Mouse (Mus musculus): ENCODE results near the gene Fat3.

Gene Fat3

DNA sequence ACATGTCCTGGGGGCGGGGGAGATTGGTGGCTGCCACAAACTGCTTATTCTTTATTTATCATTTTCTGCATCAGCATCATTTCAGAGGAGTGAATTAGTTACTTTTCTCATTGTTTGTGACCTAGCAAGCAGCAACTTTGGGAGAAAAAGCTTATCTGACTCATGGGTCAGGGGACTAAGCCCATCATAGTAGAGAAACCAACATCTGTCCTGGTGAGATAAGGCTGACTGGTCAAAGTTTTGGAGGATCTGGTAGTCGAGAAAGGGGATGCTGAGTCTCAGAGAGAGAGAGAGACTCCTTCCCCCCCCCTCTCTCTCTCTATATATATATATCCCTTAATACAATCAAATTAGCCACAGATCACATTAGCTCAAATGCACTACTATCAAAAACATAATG lies 273.7 kb downstream of the Fat3 start:
- DNase-seq: no peak

DNA sequence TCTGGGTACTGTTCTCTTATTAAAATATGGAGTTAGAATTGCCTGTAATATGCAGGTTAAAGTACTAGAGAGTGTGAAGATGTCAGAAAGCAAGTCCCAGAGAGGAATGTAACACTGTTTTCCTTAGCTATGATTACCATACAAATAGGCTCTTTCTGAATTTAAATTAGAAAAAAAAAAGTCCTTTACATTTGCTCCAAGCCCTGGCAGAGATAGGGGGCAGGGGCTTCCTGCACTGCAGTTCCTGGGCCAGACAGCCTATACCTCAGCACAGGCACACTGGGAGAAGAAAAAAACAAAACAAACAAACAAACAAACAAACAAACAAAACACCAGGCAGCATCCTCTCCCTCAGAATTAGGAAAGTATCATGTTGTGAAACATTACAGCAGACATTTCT lies 274.5 kb downstream of the Fat3 start:
- no peak for DNase-seq

DNA sequence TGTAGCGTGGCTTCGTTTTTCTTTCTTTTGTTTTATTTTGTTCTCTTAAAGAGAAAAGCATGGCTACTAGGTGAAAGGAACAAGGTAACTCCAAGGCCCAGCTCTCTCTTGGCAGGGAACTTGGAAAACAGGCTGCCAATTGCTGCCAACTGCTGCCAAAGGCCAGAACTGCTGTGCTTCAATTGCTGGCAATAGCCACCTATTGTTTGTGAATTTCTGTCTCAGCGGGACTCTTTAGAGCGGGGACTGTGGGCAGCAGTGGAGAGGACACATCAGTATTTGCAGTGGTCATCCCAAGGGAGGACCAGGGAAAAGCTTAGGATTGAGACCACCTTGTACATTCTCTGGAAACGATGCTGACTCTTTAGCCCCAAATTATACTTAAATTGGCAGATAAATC lies 279.2 kb downstream of the Fat3 start:
- no peak for DNase-seq

DNA sequence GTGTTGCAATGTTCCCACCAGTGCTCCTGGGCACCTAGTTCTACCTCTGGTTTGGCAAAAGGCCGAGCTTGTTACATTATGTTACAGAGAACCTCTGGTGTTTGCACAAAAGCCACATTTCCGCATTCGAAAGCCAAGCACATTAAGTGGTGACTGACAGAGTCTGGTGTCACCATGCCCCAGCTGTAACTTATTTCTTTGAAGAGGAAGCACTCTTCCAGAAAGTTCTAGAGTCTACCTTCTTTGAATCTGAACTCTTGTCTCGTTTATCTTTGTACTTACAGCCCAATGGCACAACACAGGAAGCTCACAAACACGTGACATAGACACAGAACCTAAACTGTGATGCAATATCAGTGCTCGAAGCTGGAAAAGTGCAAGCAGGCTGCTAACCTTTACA lies 284.9 kb downstream of the Fat3 start:
- no peak for DNase-seq

DNA sequence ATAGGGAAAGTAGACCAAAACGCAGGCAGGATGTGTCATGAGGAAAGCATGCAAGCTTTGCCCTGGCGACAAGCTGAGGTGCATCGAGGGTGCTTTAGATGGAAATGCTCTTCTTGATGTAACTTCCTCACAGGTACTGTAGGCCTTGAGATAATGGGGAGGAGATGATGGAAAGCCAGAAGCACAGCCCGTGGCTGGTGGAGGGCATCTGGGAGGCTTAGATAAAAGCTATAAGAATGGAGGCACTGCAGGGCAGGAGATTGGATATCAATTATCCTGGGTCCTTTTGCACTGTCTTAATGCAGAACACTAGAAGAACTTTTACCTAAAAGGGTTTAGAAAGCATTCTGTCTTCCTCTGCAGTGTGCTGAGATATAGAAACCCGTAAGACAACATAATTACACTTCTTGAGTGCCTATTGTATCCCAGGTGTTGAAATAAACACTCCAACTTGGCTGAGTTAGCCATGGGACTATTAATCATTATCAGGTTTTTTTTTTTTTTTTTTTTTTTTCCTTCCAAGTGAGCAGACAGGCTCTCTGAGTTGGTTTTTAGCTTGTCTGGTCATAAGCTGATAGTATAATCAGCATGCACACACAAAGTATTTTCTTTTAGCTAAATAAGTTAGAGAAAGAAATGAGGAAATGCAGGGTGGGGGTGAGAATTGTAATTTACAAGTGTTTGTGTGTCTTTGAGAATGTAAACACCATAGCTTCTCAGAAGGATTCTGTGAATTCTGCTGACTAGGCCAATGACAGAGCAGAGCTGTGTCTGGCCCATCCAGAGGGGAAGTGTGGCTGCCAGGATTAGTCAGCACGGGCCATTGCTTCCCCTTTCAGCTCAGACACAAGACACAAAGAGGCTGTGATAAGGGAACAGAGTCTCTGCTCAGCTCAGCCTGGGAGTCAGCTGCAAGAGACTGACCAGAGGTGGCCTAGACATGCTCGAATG lies 286.1 kb downstream of the Fat3 start:
- DNase-seq: no peak

DNA sequence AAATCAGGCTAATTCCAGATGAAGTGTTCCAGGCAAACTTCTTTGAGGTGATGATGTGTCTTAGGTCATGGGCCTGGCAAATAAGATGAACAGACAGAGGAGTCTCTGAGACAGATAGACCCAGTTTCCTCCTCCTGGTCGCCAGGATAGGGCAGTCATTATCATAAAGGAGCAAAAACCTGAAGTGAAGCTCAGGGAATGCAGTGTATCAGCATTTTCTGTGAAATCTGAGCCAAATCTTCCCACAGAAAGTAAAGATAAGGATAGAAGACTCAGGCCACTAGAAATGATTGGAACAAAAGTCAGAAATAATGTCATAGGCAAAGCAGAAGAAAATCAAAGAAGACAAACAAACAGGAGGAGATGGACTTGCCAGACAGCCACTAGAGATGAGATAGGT lies 287.8 kb downstream of the Fat3 start:
- DNase-seq: no peak

DNA sequence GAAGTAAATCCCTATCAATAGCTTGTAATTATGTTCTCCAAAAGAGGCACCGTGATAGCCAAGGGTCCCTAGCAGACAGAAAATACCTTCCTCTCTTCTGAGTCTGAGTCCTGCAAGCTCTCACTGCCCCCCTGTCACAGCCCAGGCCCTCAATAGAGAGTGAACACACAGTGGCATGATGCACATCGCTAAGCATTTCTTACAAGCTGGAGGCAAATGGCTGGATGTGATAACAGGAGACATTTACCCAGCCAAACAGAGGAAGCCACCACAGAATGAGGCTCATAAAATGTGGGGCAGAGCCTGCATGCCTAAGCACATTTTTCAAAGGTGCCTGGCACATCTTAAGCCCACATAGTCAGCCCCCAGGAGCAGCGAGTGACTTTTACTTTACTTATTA lies 288.5 kb downstream of the Fat3 start:
- no peak for DNase-seq

DNA sequence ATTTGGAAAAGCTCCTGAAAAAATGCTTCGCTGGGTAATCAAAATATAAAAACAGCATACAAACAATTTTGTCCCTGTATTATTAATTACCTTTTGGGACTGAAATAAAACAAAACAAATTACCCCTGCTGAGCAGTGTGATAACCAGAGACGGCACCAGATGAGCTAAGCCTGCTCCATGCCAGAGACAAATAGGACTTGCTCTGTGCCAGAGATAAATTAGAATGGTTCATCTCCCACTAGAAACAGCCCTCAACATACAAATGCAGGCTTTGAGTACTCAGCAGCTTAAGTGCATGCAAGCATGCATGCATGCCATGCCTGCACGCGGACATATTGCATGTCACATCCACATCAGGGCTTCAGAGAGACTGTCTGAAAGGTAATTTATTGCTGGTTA lies 288.9 kb downstream of the Fat3 start:
- no peak for DNase-seq

DNA sequence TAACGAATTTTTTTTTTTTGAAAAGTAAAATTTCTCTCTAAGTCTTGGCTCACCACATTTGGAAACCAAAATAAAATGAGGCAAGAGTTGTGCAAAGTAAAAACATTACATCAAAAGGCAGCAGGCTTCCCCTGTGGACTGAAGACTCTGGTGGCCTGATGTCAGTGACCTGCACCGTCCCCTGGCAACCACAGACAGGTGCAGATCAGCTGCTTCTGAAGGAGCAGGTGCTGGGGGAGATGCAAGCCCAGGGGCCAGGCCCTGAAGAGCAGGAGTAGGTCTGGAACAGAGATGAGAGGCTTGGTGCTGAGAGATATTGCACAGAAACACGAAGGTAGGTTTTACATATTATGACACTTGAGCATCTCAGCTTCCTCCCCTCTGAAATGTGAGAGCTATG lies 289.6 kb downstream of the Fat3 start:
- no peak for DNase-seq

DNA sequence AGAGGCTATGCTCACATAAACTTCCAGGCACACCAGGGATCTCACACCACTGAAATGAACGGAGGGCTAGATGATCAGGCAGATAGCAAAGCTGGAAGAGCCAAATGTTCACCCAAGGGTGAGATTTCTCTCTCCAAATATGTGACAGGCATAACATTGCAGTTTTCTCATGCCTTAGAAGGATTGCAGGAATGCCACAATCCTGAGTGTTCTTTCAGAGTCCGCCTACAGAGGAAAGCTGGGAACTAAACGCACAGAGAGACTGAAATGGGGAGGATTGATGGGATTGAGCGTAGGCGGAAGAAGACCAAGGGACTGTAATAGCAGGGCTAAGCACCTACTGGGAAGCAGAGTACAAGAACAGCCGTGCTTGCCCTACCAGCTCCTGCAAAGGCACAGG lies 298.8 kb downstream of the Fat3 start:
- no peak for DNase-seq

DNA sequence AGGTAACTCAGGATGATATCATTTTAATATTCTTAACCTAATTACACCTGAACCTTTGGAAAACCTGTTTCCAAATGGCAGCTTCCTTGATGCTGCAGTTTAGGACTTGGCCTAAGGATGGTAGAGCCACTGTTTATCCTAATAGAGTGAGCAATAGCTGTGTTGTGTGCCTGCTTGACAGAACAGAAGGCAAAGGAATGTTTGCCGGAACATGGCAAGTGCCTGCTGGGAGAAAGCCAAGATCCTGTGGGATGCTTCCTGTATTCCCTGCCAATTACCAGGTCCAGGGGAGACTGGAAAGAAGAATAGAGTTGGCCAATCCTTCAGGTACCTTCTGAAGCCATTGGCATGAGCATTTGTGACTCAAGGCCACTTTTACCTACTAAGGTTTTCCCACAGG lies 300.1 kb downstream of the Fat3 start:
- no peak for DNase-seq

DNA sequence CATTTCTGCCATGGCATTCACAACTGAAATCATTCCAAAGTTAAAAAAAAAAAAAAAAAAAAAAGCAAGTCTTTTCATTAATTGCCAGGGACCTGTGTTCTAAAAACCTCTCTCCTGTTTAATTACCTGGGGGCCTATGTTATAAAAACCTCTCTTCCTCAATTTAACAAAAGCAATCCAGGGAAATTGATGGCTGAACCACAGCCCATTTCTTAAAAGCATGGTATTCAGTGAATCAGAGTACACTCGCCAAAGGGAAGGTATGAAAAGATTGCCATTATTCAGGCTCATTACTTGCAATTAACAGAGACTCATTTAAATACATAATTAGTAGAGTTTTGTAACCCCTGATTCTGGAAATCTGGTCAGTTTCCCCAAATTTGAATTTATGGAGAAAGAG lies 314.6 kb downstream of the Fat3 start:
- DNase-seq: no peak

DNA sequence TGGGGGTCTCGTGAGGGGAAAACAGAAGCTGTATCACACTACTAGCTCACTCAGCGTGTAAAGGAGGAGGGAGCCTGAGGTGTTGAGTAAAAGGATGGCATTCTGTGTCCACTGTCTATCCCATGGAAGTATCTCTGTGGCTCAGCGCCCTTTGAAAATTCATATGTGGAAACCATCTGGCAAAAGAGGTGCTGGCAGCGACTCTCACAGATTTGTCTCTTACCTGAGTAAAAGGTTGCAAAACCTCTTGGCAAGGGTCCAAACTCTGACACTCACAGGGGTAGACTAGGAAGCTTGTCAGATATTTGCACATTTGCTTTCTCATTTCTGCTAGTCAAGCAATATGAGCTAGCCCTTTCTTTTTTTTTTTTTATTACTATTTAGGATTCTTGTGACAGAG lies 331.8 kb downstream of the Fat3 start:
- DNase-seq: no peak

DNA sequence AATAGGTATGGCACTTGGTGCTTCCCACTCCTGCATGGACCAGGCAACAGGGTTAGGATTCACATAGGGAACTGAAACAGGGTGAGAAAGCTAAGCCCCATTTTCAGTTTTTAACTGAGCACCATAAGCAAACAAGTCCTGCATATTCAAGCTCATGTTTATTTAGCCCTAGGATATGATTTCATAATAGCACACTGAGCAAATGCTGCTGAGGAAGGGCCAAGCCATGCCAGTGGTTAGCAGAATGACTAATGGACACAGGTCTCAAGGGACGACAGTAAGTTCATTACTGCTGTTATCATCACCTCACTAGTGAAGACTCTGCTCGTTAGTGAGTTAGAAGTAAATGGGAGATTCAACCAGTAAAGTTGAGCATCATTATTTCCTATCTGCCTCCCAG lies 333.0 kb downstream of the Fat3 start:
- DNase-seq: no peak

DNA sequence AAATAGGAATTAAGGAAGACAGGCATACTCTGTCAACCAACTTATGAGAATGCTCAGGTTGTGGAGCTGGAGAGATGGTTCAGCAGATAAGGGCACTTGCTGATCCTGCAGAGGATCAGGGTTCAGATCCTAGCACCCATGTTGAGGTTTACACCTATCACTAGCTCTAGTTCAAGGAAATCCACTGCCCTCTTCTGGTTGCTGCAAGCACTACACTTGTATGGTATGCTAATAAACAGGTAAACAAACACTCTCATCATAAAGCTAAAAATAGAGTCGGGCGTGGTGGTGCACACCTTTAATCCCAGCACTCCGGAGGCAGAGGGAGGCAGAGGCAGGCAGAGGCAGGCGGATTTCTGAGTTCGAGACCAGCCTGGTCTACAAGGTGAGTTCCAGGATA lies 341.7 kb downstream of the Fat3 start:
- no peak for DNase-seq

DNA sequence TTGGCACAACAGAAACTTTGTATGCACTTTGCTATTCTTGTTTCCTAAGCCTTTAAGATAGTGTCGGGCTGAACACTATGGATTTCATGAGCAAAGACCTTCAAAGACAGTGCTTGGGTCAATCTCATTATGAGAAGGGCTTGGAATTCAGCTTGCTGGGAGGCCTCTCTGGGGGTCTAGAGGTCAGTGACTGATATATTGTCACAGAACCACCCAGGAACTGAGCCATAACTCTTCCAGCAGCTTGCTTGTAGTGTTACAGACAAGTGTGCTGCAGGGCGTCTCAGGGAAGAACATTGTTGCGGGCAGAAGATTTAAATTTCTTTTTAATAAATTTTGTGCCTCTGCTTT lies 347.5 kb downstream of the Fat3 start:
- no peak for DNase-seq

DNA sequence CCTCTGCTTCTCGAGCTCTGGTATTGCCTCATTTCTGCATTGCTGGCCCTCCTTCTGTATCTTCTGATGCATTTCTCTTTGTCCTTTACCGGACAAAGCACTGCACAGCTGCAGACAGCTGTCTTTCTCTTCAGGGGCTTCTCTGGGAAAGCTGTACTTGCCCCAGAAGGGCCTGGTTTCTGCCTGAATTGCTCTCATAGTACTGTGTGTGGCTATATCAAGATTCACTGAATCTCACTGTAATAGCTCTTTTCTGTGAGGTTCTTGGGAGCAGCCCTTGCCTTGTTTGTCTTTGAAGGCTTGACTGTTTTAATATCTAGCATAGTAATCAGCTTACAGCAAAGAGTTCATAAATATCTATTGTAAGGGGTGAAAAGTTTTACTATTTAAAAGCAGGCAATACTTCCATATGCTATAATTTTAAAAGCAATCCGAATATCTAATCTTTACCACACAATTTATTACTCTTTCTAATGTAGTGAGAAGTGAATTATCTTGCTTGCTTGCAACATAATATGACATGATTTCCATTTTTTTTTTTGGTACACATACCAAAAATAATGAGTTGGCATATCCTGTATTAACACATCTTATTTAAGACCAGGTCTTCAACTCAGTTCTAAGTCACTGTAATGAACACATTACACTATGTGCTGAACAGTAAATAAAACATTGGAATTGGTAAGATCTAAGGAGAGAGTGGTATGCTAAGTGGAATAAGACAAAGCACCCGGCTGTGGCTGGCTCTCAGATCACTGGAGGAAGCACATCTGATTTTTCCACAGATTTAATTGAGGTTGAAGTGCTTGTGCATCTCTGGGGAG lies 348.1 kb downstream of the Fat3 start:
- DNase-seq: no peak

DNA sequence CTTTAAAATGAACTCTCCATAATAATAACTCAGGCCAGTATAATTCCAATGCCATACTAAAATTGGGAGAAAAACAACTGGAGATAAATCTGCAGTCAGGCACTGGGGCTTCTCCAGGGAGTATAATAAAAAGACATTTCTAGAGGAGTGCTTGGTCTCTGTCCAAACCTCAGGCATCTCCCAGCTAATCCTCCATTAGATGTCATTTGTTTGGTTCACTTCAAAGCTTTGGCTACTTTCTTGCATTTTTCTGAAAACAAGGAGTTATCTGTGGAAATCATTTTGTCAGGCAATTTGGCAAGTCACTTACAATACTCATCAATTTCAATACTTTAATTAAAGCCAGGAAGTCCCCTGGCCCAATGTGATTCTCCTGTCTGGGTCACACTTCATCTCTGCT lies 351.0 kb downstream of the Fat3 start:
- no peak for DNase-seq

DNA sequence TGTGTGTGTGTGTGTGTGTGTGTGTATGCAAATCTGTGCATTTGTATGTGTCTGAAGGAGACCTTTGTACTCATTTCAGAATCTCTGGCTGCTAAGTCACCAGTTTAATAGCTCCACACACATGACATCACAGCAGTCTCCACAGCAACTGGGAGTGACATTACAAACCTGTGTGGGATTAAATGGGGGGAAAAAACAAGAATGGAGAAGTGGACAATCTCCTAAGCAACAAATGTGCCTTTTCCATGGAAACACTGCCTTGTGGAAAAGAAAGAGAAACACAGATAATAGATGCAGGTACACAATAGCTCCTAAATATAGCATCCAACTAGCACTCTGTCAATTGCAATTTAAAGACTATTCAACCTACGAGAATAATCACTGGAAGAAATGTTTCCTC lies 353.4 kb downstream of the Fat3 start:
- DNase-seq: no peak

DNA sequence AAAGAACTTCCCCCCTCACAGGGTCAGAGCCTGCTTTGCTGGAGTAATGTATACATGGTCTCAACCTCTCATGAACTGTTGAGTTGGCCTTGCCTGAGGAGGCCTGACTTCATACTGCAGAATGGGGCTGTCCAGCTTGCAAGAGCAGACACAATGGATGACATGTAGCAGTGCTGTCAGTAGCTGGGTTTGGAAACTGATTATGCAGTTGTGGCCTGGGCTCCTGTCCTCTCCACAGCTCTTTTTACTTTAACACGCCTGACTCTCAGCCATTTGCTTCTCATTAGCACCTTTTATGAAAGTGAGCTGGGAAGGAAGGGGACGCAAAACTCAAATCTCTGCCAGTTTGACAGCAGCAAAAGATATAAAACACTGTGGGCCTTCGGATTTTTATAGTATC lies 356.4 kb downstream of the Fat3 start:
- DNase-seq: no peak

DNA sequence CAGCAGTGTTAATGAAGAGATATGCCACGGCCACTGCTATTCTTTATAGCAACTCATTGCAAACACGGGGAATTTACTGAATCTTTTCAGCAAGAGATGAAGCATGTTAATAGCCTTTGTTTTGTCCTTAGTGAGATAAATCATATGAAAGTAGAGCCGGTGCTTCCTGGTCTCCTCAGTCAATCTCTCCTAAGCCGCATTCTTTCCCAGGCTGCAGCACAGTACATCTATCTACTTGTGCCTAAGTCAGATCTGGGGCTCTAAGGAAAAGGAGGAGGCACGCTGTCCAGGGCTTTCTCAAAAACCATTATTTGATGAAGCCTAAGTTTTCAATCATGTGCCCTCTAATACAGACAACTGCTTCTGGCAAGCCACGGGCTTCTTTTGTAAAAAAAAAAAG lies 361.8 kb downstream of the Fat3 start:
- no peak for DNase-seq

DNA sequence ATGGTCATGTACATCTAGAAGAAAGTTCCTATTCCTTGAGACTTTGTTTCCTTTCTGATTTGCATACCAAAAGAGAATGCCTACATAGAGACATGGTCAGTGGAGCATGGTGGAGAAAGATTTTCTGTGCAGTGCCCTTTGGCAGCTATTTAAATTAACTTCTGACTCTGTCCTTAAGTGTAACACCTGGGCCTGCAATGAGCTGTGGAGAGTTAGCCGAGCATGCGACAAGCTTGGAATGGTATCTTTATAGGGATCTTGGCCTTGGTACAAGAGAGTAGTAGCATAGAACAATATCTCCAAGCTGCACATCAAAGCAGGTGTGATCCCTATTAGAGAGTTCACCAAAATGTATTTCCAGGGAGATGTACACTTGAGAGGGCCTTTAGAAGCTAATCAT lies 368.0 kb downstream of the Fat3 start:
- DNase-seq: no peak

DNA sequence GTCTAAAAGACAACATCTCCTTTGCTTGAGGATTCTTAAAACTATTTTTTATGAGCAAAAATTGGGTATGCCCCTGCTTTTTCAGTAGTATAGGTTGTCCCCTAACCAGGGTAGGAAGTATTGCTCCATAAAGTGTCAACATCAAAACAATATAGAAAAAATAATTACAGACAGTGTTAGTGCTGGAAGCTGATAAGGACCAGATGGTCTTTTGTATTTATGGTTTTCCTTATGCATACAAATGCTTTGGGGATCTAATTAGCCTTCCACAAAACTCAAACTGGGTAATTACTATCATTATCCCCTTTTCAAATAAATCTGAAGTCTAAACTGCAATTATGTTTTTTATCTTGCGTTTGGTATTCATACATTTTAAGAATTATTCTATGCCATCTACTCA lies 368.5 kb downstream of the Fat3 start:
- DNase-seq: no peak

DNA sequence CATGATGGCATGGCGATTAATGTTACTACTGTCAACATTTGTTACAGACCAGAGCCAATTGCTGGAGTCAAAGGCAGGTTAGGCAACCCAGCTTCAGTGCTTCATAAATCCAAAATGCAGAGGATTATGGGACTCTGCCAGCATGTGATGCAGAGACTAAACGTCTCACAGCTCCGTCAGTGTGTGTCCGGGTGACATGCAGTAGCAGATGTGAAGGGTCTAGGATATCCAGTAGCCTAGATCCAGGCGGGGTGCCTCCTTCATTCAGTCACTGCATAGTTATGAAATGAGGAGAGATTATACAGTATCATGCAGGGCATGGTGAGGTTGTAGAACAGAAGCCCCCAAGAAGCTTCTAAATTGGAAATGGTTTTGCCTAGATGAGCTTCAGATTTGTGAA lies 379.3 kb downstream of the Fat3 start:
- no peak for DNase-seq

All from thymus, postnatal 14 days (tissue).